Mouse (Mus musculus): ENCODE measurements around the gene Map2k3.

DNA sequence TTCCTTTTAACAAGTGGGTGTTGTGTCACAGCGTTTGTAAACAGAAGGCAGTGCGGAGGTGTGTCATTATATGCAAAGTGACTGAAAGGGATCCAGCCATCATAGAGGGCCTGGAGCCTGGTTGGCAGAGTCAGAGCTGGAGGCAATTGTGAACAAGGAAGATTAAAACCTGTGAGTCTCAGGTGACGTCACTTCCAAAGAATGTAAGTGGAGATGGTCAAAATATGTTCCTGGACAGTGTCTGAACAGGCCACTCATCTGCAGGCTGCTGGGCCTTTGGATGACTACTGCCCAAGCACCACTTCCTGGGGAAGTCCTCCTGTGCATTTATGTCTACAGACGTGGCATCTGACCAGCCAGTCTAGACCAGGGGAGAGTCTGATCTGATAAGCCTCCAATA, 16.6 kb upstream of the Map2k3 start:
- TF ChIP-seq CTCF (IDR thresholded peaks at IDR 0.05) (no peak), EP300 (IDR thresholded peaks at IDR 0.05) (no peak)
